19 mouse cellular contexts compared by ENCODE assay signal in genomic region chr6:116735361-116735760, GRCm38 (mm10). TPM values are rescaled to one million over a fixed set of nuclear protein-coding genes. Genes with fewer than 3 reads are reported as not detected.
A peak's percentile ranks its signal among the peaks of the same experiment; 100 is the strongest.
DNase-seq lines count a peak whose midpoint lies in the region; ATAC-seq lines count a peak whose summit lies in the region.
"Had no signal": no experiment of that assay in that cellular context is flagged by ENCODE, and none has a peak within 500 bp of the region (broad histone marks: within the 10 kb centered on the region; RNA-seq: fewer than 3 reads in every experiment).

No protein-coding gene starts in this region.

- WGBS in embryonic facial prominence, embryonic 10.5 days, result 87% methylated on average over 5 of the region's 5 CpGs

- H3K36me3 ChIP-seq in embryonic facial prominence, embryonic 10.5 days (replicated peaks), result no peaks in the 10 kb centered on the region
- H3K36me3 ChIP-seq: embryonic facial prominence, embryonic 12.5 days; forebrain, embryonic 15.5 days had no signal

- H3K4me1 ChIP-seq in embryonic facial prominence, embryonic 10.5 days, result no peaks in the 10 kb centered on the region
- H3K4me1 ChIP-seq: embryonic facial prominence, embryonic 12.5 days; forebrain, embryonic 13.5 days; forebrain, embryonic 15.5 days had no signal

- no peak overlapping the region for H3K4me3 ChIP-seq in embryonic facial prominence, embryonic 10.5 days
- H3K4me3 ChIP-seq: embryonic facial prominence, embryonic 12.5 days; forebrain, embryonic 13.5 days; forebrain, embryonic 15.5 days had no signal

- no peak for DNase-seq in embryonic facial prominence, embryonic 10.5 days (ENCODE audit: low spot score)
- no peak for DNase-seq in right cerebral cortex, postnatal 25 days
- no peak for DNase-seq in adrenal gland, postnatal 4 days (ENCODE audit: low spot score in 2 of 2)
- DNase-seq: adrenal gland, adult 2 months; adrenal gland, postnatal 10 days; adrenal gland, postnatal 25 days; cerebellum, adult 11-12 months; cerebellum, adult 2 months; cerebellum, adult 9-10 months; cerebellum, postnatal 10 days; cerebellum, postnatal 25 days; embryo, embryonic 11 days; forebrain, postnatal 0 days had no signal

- no peaks in the 10 kb centered on the region for H3K27me3 ChIP-seq in embryonic facial prominence, embryonic 10.5 days (replicated peaks; ENCODE audit: low read depth, poor library complexity, severe bottlenecking)
- H3K27me3 ChIP-seq: embryonic facial prominence, embryonic 12.5 days; forebrain, embryonic 13.5 days; forebrain, embryonic 15.5 days had no signal

- peak; percentile 71 for ATAC-seq in common myeloid progenitor, adult 5-6 weeks (replicated peaks; ENCODE audit: low read depth, poor library complexity, severe bottlenecking)
- peak; percentile 79 for ATAC-seq in granulocyte monocyte progenitor cell, adult 5-6 weeks (replicated peaks; ENCODE audit: poor library complexity, severe bottlenecking)
- ATAC-seq in megakaryocyte, adult 5-6 weeks (ENCODE audit: poor library complexity, severe bottlenecking), result peak; percentile 19
- ATAC-seq: forebrain, embryonic 13.5 days; forebrain, embryonic 15.5 days; forebrain, postnatal 0 days had no signal

- no peaks in the 10 kb centered on the region for H3K9me3 ChIP-seq in embryonic facial prominence, embryonic 10.5 days
- H3K9me3 ChIP-seq: embryonic facial prominence, embryonic 12.5 days; forebrain, embryonic 13.5 days; forebrain, embryonic 15.5 days had no signal

- no peak overlapping the region for H3K27ac ChIP-seq in embryonic facial prominence, embryonic 10.5 days (replicated peaks)
- H3K27ac ChIP-seq: embryonic facial prominence, embryonic 12.5 days; forebrain, embryonic 13.5 days; forebrain, embryonic 15.5 days had no signal

RNA-seq across cellular contexts. Expression of gene Tmem72, which starts 18.6 kb away (rescaled TPM):
- 0.05 TPM in 2 replicates for total RNA-seq in common myeloid progenitor, adult 5-6 weeks (2017)
- total RNA-seq in granulocyte monocyte progenitor cell, adult 5-6 weeks (2014; fragmentation: Nextera tagmentation), result 0.11 and 0.24 TPM in 2 replicates
- under 0.01 and 0.04 TPM in 2 replicates for total RNA-seq in granulocyte monocyte progenitor cell, adult 5-6 weeks (2017)
- total RNA-seq in megakaryocyte, adult 5-6 weeks (2015), result 0.13 and 0.21 TPM in 2 replicates
- total RNA-seq in megakaryocyte, adult 5-6 weeks (2017), result 0.12 and 0.33 TPM in 2 replicates
- polyA plus RNA-seq in embryonic facial prominence, embryonic 10.5 days (2016; fragmentation: Nextera tagmentation; extraction: Ambion mirVana), result 0.04 and 0.06 TPM in 2 replicates
- total RNA-seq in adrenal gland, postnatal 4 days (2021), result 1 to 10 TPM in 1 of 2 experiments, under 1 TPM in 1; 0.59 to 4.6 TPM

Comparison
In these comparisons a context has a peak if more than half of its experiments do, and no peak if none do; other contexts are left out.
1. ATAC-seq: peak in every context shown above with its lines; median percentile 79 in granulocyte monocyte progenitor cell, adult 5-6 weeks; 71 in common myeloid progenitor, adult 5-6 weeks; 19 in megakaryocyte, adult 5-6 weeks.